Mouse (Mus musculus) megakaryocyte-erythroid progenitor cell, adult 5-6 weeks (primary cell): Measurements from ENCODE around the gene Polg. TPM values are rescaled to one million over a fixed set of nuclear protein-coding genes. Genes with fewer than 3 reads are reported as not detected.

Experiments
- ATAC-seq: replicated peaks from 2 replicates; pipeline ENCODE4 v1.8.0; 2016; ENCODE audit warnings: mild to moderate bottlenecking, inconsistent platforms; ENCODE audit not compliant: severe bottlenecking, poor library complexity, low FRiP score, low TSS enrichment
- total RNA-seq, 2 experiments: library from RNA; stranded (forward) in 1 of 2; stranded (reverse) in 1 of 2; fragments of 200-1000, 215-1000 nt in 1 of 2; fragments of >200 nt in 1 of 2; fragmentation: Nextera tagmentation in 1 of 2; gene quantifications; 2 replicates each; pipeline ENCODE4 v1.2.3; 2014 to 2017

The Polg gene
- total RNA-seq, 2 experiments from 2014 or later, result 41.8 to 90.7 TPM

- no peak for ATAC-seq
Measured at GRCm38 (mm10) chr7:79503656-79504250, 37.6 kb upstream of the Polg start.

- no peak for ATAC-seq
Measured at GRCm38 (mm10) chr7:79503103-79503455, 36.9 kb upstream of the Polg start.

- ATAC-seq, result no peak
Measured at GRCm38 (mm10) chr7:79502152-79503102, 36.3 kb upstream of the Polg start.

- no peak for ATAC-seq
Measured at GRCm38 (mm10) chr7:79501581-79502031, 35.4 kb upstream of the Polg start.

- no peak for ATAC-seq
Measured at GRCm38 (mm10) chr7:79500681-79501306, 34.6 kb upstream of the Polg start.

- ATAC-seq, result no peak
Measured at GRCm38 (mm10) chr7:79499596-79500570, 33.7 kb upstream of the Polg start.

GRCm38 (mm10) chr7:79498965-79499595, 32.9 kb upstream of the Polg start:
- ATAC-seq, result peak; percentile 54

- ATAC-seq, result no peak
Measured at GRCm38 (mm10) chr7:79498356-79498755, 32.2 kb upstream of the Polg start.

- ATAC-seq, result no peak
Measured at GRCm38 (mm10) chr7:79497701-79498115, 31.5 kb upstream of the Polg start.

- ATAC-seq, result no peak
Measured at GRCm38 (mm10) chr7:79496816-79497328, 30.7 kb upstream of the Polg start.

- ATAC-seq, result peak; percentile 90
Measured at GRCm38 (mm10) chr7:79495988-79496815, 30.0 kb upstream of the Polg start.

- ATAC-seq, result peak; percentile 43; the same call in 1 of the 2 replicates
Measured at GRCm38 (mm10) chr7:79493915-79494314, 27.8 kb upstream of the Polg start.

GRCm38 (mm10) chr7:79486528-79486927, 20.4 kb upstream of the Polg start:
- ATAC-seq, result no peak

GRCm38 (mm10) chr7:79474831-79475399, 8.8 kb upstream of the Polg start:
- ATAC-seq, result no peak

GRCm38 (mm10) chr7:79473496-79474194, 7.5 kb upstream of the Polg start:
- ATAC-seq, result no peak

- no peak for ATAC-seq
Measured at GRCm38 (mm10) chr7:79472792-79473191, 6.6 kb upstream of the Polg start.

- no peak for ATAC-seq
Measured at GRCm38 (mm10) chr7:79471436-79471835, 5.3 kb upstream of the Polg start.
